Mouse (Mus musculus): ENCODE measurements around the gene Numa1.

Numa1 gene

GRCm38 (mm10) chr7:102042314-102042713 is 108.4 kb downstream of the Numa1 start:
- no peak for DNase-seq (ENCODE audit: low read depth, low spot score)

DNA sequence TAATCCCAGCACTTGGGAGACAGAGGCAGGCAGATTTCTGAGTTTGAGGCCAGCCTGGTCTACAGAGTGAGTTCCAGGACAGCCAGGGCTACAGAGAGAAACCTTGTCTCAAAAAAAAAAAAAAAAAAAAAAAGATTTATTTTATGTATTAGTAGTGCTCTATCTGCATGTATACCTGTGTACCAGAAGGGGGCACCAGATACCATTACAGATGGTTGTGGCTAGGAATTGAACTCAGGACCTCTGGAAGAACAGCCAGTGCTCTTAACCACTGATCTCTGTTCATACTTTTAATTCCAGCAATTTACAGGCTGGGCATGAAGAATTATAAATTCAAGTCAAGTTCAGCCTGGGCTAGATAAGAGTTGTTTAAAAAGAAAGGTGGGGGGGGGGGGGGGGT is 114.6 kb downstream of the Numa1 start:
- peak; percentile 12 for DNase-seq (ENCODE audit: low read depth, low spot score)

- no peak for DNase-seq (ENCODE audit: low read depth, low spot score)
Measured at GRCm38 (mm10) chr7:102061353-102061752, 127.4 kb downstream of the Numa1 start.

DNA sequence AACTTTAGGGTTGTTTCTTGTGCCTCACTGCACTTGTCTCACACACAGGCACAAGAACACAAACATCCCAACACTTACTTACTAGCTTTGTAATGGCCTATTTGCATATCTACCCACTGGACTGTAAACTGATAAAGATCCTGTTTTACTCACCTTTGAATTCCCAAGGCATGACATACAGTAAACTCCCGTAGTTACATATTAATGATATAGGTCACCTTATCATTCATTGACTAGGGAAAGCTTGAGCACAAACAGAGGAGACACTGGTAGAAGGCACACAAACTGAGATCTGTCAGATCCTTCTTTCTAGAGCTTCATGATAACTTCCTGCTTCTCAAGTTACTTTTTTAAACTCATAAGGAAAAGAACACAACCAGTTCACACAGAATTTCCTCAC is 128.3 kb downstream of the Numa1 start:
- DNase-seq (ENCODE audit: low read depth, low spot score), result no peak

DNA sequence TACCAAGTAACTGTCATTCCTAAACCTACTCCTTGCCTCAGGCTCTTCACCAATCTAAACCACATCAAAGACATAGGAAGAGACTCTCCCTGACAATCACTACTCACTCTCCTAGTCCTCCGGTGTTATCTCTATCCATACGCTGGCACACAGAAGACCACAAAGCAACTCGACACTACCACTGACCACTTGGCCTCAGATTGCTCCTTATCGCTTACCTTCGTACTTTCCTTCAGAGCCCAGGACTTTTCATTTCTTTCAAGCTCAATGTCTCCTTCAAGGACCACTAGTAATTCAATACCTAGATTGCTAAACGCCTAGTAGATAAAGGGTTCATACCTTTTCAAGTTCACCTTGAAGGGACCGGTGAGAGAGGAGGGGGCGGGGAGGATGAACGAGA is 130.0 kb downstream of the Numa1 start:
- DNase-seq (ENCODE audit: low read depth, low spot score), result no peak
